Mouse (Mus musculus) Patski (cell line): ENCODE measurements around the gene Heatr6. TPM values are rescaled to one million over a fixed set of nuclear protein-coding genes. Genes with fewer than 3 reads are reported as not detected.
A peak's percentile ranks its signal among the peaks of the same experiment; 100 is the strongest.

Experiments
- ATAC-seq: fragments of 100-300 bp; one replicate; pipeline ENCODE4 v1.8.0; 2021
- CTCF ChIA-PET: fragments of 350-600 bp; sonication (Branson Sonifier 250); formaldehyde crosslinking; loops from one replicate; lab custom pipeline; 2022; ENCODE audit warnings: inconsistent platforms; lab: Charles Lee
- POLR2A ChIA-PET: fragments of 350-600 bp; sonication (Branson Sonifier 250); formaldehyde crosslinking; loops from one replicate; lab custom pipeline; 2022; ENCODE audit warnings: antibody characterized with exemption, inconsistent platforms; lab: Charles Lee
- DNase-seq: peaks from one replicate; pipeline ENCODE4 v3.0.0-alpha.2; 2011; ENCODE audit warnings: low read depth, low spot score
- H3K27me3 ChIP-seq: fragments of 371-371 bp; one replicate; pipeline ENCODE4 v1.5.1; 2021
- CTCF ChIP-seq: fragments of 100-300 bp; IDR thresholded peaks from one replicate; pipeline ENCODE4 v1.5.1; 2021
- in situ Hi-C: fragments of 300-500 bp; cut with MboI; formaldehyde crosslinking; loops from 3 replicates; pipeline ENCODE4 v1.11.1; 2018; ENCODE audit warnings: low pct_unique_long_range_greater_than_20kb, mixed read lengths
- polyA plus RNA-seq: library from polyadenylated mRNA; unstranded; gene quantifications from one replicate; pipeline ENCODE4 v1.2.3, GENCODE M21; 2021

Heatr6 gene
- polyA plus RNA-seq, 1 experiment from 2014 or later: 17.6 TPM

- ChIA-PET POLR2A (interaction anchor here (0.8 to 7.1 kb wide), 5 partner anchors 23 to 146 kb away, joined by 3 to 128 read pairs (median 4); partner anchors contain the start of genes Hnf1b and Synrg), CTCF (interaction anchor here (0.8 to 8.6 kb wide), 6 partner anchors 13 to 109 kb away, joined by 3 to 78 read pairs (median 4); partner anchors contain the start of gene Hnf1b)
- DNase-seq (no peak), ATAC-seq (no peak)
- no peak for TF ChIP-seq CTCF
- in situ Hi-C loops: loop anchor here (5.0 kb wide), 2 partner anchors 34 to 79 kb away; partner anchors contain the start of gene Hnf1b
- no peaks in the 10 kb centered on the region for H3K27me3 ChIP-seq
These were observed 65.2 kb downstream of the Heatr6 start for GRCm38 (mm10) chr11:83818591-83819127.

- in situ Hi-C loops: loop anchor here (5.0 kb wide), 2 partner anchors 32 to 77 kb away; partner anchors contain the start of gene Hnf1b
- H3K27me3 ChIP-seq: no peaks in the 10 kb centered on the region
- DNase-seq: peak; percentile 95
- peak; percentile 68 for ATAC-seq
- POLR2A ChIA-PET: interaction anchor here (0.6 to 7.1 kb wide), 4 partner anchors 12 to 145 kb away, joined by 3 to 128 read pairs (median 5); partner anchors contain the start of genes Hnf1b and Synrg
- no peak for TF ChIP-seq CTCF
- CTCF ChIA-PET: interaction anchor here (0.8 to 8.6 kb wide), 9 partner anchors 12 to 119 kb away, joined by 3 to 78 read pairs (median 5); partner anchors contain the start of gene Hnf1b
These were observed 66.4 kb downstream of the Heatr6 start for GRCm38 (mm10) chr11:83819806-83820483.

GRCm38 (mm10) chr11:83826142-83826541 lies 72.6 kb downstream of the Heatr6 start:
- H3K27me3 ChIP-seq: no peaks in the 10 kb centered on the region
- in situ Hi-C loops: no loop called here
- DNase-seq (no peak), ATAC-seq (no peak)
- ChIA-PET CTCF (interaction anchor here (0.7 kb wide), 1 partner anchor 11 kb away, joined by 3 read pairs; no protein-coding TSS in a partner anchor), POLR2A (no interaction called here)
- TF ChIP-seq CTCF: no peak

- ChIA-PET POLR2A (interaction anchor here (1.2 kb wide), 1 partner anchor 9 kb away, joined by 3 read pairs; no protein-coding TSS in a partner anchor), CTCF (no interaction called here)
- H3K27me3 ChIP-seq: no peaks in the 10 kb centered on the region
- DNase-seq (no peak), ATAC-seq (no peak)
- in situ Hi-C loops: no loop called here
- TF ChIP-seq CTCF: no peak
These were observed 75.2 kb downstream of the Heatr6 start for GRCm38 (mm10) chr11:83828553-83829142.

- no peaks in the 10 kb centered on the region for H3K27me3 ChIP-seq
- in situ Hi-C loops: no loop called here
- ATAC-seq: no peak
- POLR2A ChIA-PET: no interaction called here
- CTCF ChIA-PET: interaction anchor here (1.1 to 2.1 kb wide), 3 partner anchors 9 to 31 kb away, joined by 3 to 9 read pairs (median 3); no protein-coding TSS in a partner anchor
- TF ChIP-seq CTCF: peak; percentile 68
- DNase-seq: no peak
These were observed 78.9 kb downstream of the Heatr6 start for GRCm38 (mm10) chr11:83832389-83832788.

Other genes starting within 250 kb of the Heatr6 start
- not detected for gene Heatr9, start 231.5 kb upstream of the Heatr6 start, polyA plus RNA-seq
- 0.65 TPM for gene Ccl5, start 223.2 kb upstream of the Heatr6 start, polyA plus RNA-seq
- 0.42 TPM for gene Ccl9, start 175.1 kb upstream of the Heatr6 start, polyA plus RNA-seq
- gene Ccl6, start 160.6 kb upstream of the Heatr6 start, polyA plus RNA-seq: not detected
- gene Rpl9-ps1, start 108.1 kb upstream of the Heatr6 start, polyA plus RNA-seq: not detected
- gene Ccl3, start 104.3 kb upstream of the Heatr6 start, polyA plus RNA-seq: not detected
- gene Ccl4, start 91.1 kb upstream of the Heatr6 start, polyA plus RNA-seq: not detected
- not detected for gene Wfdc17, start 49.7 kb upstream of the Heatr6 start, polyA plus RNA-seq
- gene Wfdc18, start 44.7 kb upstream of the Heatr6 start, polyA plus RNA-seq: not detected
- gene Wfdc21, start 6.8 kb upstream of the Heatr6 start, polyA plus RNA-seq: not detected
- 167 TPM for gene Hnf1b, start 96.4 kb downstream of the Heatr6 start, polyA plus RNA-seq
- 43.0 TPM for gene Ddx52, start 188.4 kb downstream of the Heatr6 start, polyA plus RNA-seq
- gene Synrg, start 210.7 kb downstream of the Heatr6 start, polyA plus RNA-seq: 34.3 TPM